Mouse (Mus musculus): ENCODE data around the gene Rcbtb2.

GRCm38 (mm10) chr14:73253453-73254251 lies 130.8 kb downstream of the Rcbtb2 start:
- TF ChIP-seq CTCF (IDR thresholded peaks at IDR 0.05; ENCODE audit: control insufficient read depth, insufficient read depth, insufficient replicate concordance, low read depth, low read length), result no peak
- TF ChIP-seq POLR2A (IDR thresholded peaks at IDR 0.05; ENCODE audit: control insufficient read depth, low read depth, low read length), result no peak

Data from testis, adult 2 months (tissue).